Mouse (Mus musculus) lung, postnatal 25 days (tissue): Measurements from ENCODE around the gene Maz.

Experiments used
- DNase-seq: peaks from one replicate; pipeline ENCODE4 v3.0.0; 2022; ENCODE audit warnings: low spot score

Gene Maz

DNA sequence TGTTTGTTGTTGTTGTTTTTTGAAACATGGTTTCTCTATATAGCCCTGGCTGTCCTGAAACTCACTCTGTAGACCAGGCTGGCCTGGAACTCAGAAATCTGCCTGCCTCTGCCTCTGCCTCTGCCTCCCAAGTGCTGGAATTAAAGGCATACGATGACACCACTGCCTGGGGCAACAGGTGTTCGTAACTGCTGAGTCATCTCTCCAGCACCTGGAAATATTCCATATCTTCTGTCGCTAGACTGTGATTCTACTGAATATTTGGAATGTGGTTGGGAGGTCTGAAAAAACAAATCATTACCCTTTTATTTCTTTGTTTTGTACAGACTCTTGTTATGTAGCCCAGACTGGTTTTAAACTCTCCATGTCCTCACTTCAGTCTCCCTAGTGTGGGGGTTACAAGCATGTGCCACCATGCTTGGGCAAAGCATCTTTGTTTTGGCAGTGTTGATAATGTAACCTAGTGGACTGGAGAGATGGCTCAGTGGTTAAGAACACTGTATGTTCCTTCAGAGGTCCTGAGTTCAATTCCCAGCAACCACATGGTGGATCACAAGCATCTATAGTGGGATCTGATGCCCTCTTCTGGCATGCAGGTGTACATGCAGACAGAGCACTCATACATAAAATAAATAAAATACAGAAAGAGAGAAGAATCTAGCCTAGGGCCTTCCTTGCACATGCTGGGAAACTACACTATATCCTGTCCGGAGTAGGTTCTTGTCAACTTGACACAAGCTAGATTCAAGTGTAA lies 22.5 kb downstream of the Maz start:
- no peak for DNase-seq

DNA sequence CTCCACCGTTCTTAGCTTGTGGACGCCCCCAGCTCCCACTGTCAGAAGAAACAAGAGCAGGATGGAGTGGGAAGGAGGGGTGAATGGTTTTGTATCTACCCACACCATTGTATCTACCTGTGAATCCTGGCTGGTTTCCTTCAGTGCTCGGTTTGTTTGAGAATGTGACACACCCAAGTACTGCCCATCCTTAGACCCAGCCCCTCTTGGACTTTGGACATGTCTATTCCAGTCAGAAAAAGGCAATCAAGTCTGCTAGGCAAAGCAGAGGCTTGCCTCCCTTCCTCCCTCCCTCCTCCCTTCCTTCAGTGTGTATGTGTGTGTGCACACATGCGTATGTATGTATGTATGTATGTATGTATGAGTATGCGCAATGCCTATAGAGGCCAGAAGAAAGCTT lies 23.2 kb downstream of the Maz start:
- no peak for DNase-seq

DNA sequence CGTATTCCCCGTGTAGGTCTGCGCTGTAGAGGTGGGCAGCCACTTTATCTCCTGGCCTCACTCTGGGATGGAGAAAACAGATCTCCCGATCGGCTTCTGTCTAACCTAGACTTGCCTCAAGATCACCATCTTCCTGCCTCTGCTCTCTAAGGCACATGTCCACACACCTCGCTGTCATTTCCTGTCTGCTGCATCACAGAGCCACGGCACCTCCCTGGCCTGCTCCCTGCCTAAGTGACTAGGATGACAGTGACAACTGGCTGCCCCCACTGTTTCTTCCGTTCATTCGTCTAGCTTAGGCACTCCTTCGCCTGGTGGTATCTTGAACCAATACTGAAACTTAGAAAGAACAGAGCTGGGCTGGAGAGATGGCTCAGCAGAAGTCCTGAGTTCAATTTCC lies 27.3 kb downstream of the Maz start:
- DNase-seq = no peak

GRCm38 (mm10) chr7:126996449-126996848 lies 30.4 kb downstream of the Maz start:
- no peak for DNase-seq

DNA sequence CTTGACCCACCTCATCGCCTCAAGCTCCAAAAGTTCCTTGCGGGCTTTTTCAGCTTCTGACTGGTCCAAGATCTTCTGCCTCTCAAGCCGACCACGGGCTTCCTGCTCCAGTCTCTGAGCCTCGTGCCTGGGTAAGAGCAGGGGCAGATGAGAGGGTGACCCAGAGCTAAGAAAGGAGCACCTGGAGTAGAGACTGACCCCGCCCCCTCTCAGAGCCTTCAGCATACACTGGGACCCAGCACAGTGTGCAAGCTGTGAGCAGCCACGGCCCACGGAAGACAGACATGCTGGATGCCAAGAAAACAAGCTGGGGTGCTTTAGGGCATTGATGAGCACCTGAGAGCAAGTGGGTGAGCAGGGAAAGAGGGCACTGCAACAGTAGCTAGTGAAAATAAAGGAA lies 38.0 kb downstream of the Maz start:
- DNase-seq = no peak

DNA sequence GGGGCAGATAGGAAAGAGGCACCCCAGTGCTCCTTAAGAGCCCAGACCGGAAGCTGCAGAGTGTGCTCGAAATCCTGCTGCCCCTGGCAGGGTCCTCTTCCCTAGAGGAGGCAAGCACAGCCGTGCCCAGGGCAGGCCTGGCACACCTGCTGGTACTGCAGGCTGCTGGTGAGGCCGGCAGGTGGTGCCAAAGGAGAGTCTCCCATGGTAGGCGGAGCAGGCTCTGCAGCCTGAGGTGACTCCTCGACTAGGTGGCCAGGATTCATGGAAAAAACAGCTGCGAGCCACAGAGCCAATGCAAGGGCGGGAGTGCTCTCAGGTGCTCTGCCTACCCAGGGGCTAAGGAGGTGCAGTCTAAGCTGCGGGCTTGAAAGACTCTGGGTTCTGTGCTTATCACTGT lies 40.5 kb downstream of the Maz start:
- DNase-seq = peak; percentile 32

DNA sequence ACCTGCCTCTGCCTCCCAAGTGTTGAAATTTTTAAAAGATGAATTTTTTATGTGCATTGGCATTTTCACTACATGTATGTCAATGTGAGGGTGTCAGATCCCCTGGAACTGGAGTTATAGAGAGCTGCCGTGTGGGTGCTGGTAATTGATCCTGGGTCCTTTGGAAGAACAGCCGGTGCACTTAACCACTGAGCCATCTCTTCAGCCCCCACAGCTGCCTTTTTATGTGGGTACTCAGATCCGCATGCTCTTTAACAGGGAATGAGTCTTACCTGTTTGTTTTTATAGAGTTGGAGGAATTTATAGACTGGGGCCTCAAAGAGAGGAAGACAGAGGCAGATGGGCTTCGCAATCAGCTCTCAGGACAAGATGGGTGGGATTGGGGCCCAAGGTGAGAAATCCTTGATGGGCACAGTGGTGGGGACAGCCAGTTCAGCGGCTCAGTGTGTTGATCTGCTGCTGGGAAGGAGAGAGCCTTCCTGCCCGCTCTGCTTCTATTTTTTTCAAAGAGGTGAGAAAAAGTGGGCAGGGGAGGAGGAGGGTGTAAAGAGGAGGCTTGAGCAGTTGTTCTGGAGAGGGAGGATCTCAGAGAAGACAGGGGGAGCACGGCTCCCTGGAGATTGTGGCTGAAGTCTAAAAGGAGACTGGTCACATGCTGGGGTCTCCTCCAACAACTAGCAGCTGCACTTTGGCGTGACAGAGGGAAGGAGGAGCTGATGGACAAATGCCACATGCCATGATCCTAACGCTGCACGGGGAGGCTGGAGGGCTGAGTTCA lies 42.0 kb downstream of the Maz start:
- no peak for DNase-seq

GRCm38 (mm10) chr7:126983113-126983512 lies 43.7 kb downstream of the Maz start:
- no peak for DNase-seq

DNA sequence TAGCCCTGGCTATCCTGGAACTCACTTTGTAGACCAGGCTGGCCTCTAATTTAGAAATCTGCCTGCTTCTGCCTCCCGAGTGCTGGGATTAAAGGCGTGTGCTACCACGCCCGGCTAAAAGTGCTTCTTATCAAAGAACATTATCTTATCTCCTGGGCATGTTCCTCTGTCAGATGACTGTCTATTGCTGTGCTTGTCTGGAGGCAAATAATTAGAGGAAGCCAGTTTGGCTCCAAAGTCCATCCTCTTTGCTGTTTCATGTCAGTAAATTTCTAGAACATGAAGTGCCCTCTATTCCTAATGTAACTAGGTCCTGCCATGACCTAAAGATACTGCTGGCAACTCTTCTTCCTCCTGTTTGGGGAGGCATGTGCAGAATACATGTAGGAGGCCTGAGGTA lies 44.8 kb downstream of the Maz start:
- no peak for DNase-seq

DNA sequence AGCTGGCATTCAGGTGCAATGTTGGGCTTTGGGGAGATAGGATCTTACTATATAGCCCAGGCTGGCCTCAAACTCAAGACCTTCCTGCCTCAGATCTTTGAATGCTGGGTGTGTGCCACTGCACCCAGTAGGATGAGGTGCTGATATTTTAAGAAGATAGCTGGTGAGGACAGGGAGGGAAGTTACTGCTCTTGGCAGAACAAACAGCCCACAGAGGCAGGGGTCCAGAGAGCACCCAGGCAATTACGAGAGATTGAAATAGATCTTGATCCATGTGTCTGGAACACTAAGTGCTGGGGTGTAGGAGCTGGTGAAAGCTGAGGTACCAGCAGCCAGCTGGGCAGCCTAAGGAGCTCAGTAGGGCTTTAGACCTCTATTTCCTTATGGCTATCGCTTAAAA lies 45.2 kb downstream of the Maz start:
- no peak for DNase-seq

DNA sequence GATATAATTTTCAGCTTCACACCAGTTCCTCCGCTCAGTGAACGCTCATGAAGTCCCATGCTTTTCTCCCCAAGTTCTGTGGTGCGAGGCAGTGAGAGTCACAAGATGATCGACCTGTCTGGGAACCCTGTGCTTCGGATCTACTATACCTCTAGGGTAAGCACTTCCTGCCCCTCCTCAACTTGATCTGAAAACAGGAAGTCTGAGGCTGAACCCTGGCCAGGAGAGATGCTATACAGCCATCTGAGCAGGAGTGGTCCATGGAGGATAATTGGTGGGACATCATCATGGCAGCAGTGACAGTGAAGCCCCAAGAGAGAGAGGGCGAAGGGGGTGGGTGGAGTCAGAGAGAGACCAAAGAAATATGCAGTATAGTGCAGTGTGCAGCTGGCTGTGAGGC lies 48.0 kb downstream of the Maz start:
- DNase-seq = no peak

DNA sequence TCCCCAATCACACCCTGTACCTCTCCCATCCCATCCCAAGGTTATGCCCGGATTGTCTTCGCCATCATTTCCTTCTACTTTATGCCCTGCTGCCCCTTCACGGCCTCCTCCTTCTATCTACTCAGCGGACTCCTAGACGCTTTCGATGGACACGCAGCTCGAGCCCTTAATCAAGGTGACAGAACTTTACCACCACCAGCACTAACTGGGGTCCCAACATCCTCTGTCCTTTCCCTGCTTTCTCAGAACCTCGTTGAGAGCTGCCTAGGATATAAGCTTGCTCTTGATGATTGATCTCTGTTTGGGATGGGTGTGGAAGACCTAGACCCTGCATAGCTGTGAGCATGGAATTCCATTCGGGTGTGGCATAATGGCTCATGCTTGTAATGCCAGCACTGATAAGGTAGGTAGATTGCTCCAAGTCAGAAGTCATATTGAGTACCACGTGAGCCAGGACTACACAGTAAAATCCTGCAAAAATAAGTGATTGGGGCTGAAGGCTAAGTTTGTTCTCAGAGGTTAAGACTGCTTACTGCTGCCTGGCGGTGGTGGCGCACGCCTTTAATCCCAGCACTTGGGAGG lies 49.9 kb downstream of the Maz start:
- no peak for DNase-seq

DNA sequence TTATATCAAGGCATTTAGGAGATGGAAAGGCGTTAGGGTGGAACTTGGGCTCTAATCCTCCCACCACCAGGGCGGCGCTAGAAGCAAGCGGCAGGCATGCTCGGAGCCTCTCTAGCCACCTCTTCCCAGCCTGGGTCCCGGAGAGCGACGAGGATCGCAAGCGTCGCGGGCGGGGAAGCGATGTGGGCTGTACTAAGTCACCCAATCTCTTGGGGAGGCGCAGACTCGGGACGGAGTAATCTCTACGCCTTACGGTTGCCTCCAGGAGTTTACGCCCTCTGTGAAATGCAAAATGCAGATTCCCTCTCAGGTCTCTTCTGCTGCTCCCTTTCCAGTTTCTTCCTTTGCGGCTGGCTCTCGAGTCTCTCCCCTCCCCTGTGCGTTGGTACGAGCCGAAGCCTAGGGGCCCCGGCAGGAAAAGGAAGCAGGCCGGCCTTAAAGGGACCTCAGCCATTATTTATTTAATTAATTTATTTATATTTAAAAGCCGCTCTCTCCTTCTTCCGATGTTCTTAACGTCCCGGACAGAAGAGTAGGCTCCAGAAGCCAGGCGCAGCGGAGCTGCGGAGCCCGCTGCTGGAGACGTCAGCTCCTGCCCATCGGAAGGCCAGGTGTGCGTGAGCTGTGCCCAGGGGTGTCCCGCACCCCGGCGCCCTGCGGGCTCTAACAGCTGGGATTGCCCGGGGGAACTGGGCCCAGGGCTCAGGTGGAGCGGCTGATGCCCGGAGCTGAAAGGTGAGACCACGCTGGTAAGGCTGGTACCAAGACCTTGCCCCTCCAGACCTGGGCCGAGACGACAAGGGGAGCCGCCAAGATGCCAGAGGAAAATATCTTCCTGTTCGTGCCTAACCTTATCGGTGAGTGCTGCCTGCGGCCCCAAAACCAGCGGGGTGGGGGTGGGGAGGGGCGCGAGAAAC lies 50.6 kb downstream of the Maz start, which contains the start of gene Cdiptos:
Gene Cdiptos (minus strand): TSS at position 149 of the 917 bp plus-strand sequence.
- DNase-seq = peak; percentile 96

GRCm38 (mm10) chr7:126975893-126975949 lies 51.1 kb downstream of the Maz start, which contains the start of gene Cdipt:
TSS of gene Cdipt (plus strand) at chr7:126975914.
- DNase-seq = no peak

- DNase-seq = peak; percentile 23
Observed at GRCm38 (mm10) chr7:126975493-126975892, 51.3 kb downstream of the Maz start.
